Mouse (Mus musculus): Measurements from ENCODE around the gene Frmd6. TPM values are rescaled to one million over a fixed set of nuclear protein-coding genes. Genes with fewer than 3 reads are reported as not detected.

Gene Frmd6
- total RNA-seq, 2 experiments from 2014 or later, result 11.0 to 12.5 TPM

DNA sequence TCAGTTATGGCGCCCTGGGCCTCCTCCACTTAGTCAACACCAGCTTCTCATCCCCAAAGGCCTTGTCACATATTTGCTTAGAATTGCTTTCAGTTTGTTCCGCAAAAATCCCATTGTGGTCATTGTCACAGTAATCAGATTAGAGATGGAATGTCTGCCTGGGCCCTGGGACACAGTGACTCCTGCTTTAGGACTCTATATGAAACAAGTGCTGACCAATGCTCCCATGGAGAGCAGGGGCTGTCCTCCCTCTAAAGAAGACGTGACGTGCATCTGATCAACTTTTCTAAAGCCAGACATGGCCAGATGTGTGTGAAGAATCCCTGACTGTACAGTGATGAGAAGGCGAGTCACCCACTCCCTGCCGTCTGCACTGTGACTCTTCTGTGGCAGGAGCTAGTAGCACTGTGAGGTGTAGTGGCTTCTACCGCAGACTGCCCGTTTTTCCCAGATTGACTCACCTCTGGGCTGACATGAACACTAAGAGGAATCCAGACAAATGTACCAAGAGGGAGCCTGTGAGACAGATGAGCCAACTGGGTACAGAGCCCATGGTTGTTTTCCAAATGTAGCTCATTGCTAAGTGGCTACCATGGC lies 65.7 kb downstream of the Frmd6 start:
- no peak for DNase-seq (ENCODE audit: low spot score in 2 of 2)

DNA sequence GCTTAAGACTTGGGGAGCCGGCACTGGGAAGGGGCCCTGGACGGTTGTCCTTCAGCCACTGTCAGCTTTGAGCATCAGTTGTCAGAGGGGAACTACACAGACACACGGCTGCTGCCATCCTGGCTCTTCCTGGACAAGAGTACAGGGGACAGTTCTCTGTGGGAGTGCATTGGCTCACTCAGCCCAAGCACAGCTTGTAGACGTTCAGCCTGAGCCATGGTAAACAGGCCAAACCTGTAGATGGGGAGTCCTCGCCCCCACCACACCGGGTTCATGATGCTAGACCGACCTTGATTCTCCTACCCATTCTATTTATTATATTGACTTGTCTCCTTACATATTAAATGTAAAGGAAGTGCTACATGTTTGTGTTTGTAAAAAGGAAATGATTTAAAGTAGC lies 70.0 kb downstream of the Frmd6 start:
- DNase-seq (ENCODE audit: low spot score in 2 of 2), result no peak

DNA sequence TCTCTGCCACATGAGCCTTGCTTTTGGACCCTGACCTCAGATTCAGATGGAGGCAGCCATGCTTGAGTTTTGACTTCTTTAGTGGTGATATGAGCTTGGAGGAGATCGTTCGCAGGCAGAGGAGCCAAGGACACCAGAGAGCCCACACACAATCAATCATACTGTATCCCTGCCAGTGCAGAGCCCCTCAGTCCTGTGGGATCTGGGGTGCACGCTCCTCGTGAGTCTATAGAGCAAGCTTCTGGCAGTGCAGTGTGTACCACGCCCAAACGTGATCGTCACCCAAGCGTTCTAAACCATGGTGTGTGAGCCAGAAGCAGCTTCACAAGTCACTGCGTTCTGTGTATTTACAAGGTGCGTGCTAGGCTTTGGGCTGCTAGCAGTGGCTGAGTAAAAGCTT lies 70.8 kb downstream of the Frmd6 start:
- DNase-seq (ENCODE audit: low spot score in 2 of 2), result no peak

DNA sequence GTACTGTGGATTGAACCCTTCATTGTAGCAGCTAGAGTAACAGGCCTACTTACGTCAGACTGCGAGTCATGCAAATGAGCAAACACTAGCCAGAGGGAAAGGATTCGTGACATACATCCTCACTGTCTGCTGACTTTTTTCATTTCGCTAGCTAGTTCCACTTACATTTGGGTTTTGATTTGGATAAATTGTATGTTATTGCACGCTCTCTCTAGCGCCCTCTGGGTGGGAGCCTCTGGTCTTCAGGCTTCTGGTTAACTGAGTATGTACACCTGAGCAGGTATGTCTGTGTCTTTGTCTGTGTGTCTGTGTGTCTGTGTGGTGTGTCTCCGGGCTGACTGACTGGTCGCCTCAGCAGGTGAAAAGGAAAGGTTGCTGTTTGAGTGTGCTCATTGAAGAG lies 72.1 kb downstream of the Frmd6 start:
- no peak for DNase-seq (ENCODE audit: low spot score in 2 of 2)

DNA sequence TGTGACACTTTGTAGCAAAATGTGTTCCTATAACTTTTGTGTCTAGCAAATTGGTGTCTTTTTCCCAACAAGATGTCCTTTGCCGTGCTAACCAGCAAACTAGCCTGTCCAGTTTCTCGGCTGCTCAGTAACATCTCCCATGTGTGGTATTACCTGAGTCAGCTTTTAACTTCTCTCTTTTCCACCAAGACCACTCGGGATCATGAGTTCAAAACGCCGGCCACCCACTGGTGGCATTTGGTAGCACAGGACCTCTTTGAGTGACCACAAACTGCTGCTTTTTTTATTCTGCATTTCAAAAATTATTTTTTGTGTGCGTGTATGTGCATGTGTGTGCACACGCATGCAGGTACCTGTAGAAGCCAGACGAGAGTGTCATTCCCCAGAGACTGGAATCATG lies 73.1 kb downstream of the Frmd6 start:
- DNase-seq (ENCODE audit: low spot score in 2 of 2), result no peak

DNA sequence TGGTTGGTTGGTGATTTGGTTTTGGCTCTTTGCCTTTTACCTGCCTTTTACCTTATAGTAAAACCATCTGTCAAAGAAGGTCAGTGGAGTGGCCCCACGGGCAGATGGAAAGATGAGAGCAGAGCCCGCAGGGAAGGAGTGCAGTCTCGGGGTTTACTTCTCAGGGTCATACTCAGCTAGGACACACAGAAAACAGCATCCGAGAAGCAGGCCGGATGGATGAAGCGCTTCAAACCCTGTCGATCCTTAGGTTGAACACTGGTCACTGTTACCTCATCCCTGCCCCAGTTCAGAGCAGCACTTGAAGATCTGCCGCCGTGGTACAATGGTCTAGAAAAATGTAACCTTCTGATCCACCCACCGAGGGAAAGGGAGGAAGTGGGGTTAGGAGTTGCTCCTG lies 79.2 kb downstream of the Frmd6 start:
- DNase-seq (ENCODE audit: low spot score in 2 of 2), result no peak

DNA sequence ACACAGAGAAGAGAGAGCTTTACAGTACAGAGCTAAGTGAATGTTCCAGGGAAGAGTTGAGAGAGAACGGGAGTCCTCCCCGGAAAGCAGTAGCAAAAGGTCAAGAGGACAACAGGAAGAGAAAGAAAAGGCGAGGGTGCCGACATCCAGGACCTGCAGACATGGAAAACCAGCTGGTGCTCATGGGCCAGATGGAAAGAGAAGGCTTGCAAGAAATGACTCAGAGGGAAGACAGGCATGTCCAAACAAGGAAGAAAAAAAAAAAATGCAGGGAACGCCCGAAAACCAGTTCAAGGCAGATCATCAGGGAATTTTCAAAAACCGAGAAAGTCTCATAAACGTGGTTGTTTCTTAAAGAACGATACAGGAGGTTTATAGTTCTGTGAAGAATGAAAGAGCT lies 81.6 kb downstream of the Frmd6 start:
- no peak for DNase-seq (ENCODE audit: low spot score in 2 of 2)

DNA sequence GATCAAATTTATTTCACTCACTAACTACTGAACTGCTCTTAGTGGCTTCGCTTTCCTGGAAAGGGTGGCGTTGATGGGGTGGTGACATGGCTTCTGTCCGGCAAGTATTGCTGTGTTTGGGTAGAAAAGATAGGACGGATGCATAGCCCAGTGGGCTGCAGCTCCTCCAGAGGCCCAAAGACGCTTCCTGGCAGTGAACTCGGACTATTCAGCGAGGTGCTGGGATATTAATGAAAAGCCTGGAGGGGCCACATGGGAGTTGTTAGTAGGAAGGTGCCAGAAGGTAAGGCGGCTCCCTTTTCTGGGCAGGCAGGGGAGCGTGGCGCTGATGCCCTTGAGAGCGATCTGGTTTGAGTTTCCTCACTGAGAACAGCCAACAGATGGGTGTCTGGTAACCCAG lies 82.3 kb downstream of the Frmd6 start:
- DNase-seq (ENCODE audit: low spot score in 2 of 2), result no peak

DNA sequence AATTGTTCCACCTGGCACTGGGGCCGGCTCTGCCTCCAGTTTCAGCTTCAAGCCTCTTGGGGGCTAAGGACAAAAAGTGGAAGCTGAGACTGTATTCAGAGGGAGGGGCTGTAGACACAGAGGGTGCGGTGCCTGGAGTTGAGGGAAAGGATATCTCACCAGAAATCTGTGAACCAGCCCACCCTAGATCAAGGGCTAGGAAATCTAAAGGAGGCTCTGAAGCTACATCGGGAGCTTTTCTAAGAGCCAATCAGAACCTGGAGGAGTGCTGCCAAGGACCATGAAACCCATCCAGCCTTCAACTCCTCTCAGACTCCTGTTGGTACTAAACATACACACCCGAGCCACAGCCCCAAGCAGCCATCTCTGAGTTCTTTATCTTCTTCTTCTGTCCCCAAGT lies 82.8 kb downstream of the Frmd6 start:
- no peak for DNase-seq (ENCODE audit: low spot score in 2 of 2)

DNA sequence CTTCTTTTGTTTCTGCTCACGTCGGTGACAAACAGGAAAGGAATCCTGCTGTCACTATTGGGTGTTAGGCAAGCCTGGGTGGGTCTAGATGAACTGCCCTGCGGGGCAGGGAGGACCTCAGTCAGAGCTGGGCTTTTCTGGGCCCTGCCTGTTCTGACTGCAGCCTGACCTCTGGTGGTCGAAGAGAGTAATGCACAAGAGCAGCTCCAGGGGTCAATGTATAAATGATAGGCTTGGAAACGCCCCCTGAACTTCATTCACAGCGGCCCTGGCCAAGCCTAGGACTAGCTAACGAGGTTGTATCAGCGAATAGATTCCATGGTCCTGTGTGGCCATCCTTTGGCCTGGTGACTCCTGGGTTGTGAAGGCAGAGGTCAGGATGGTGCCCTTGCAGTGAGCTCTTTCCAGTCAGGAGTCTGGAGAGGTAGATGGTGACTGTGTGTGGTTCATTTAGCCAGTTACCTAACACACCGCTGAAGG lies 85.0 kb downstream of the Frmd6 start:
- peak; percentile 86 for DNase-seq (ENCODE audit: low spot score in 2 of 2)

DNA sequence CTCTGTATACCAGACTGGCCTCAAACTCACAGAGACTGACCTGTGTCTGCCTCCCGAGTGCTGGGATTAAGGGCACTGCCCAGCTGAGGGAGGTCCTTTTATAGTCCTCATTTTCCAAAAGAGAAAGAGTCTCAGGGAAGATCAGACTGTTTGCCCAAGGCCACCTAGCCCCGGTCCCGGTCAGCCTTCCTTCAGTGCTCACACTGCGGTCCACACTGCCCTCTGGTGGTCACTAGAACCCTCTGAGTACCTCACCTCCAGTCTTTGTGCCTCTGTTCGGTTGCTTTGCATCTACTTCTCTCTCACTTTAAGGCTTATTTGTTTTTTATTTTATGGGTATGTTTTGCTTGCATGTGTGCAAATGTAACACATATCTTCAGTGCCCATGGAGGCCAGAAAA lies 85.7 kb downstream of the Frmd6 start:
- peak; percentile 85 to 86 for DNase-seq (ENCODE audit: low spot score in 2 of 2)

DNA sequence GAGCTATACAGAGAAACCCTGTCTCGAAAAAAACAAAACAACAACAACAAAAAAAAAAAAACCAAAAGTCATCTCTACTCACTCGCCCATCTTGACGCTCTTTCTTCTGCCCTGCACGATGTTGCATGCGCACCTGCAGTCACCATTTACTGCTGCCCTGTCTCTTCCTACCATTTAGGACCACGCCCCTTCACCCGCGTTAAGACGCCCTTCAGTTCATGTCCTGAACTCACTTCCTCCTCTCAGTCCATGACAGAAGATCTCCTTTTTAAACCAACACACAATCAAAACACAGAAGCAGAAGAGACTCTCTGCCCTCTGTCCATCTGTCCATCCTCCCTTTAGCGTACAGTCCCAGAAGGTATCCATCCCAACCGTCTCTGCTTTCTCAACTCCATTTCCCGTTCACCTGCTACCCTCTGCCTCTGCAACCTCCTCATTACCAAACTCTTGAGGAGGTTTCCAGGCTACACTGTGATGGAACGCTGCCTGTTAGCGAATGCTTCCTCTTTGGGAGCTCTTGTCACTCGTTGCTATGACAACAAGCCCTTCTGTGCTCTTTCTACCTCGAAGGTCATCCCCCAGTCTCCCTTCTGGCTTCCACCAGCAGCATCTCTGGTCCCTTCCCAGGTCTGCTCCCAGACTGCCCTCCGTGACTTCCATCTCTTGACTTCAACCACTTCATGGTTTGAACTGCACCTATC lies 86.5 kb downstream of the Frmd6 start:
- DNase-seq (ENCODE audit: low spot score in 2 of 2), result no peak

DNA sequence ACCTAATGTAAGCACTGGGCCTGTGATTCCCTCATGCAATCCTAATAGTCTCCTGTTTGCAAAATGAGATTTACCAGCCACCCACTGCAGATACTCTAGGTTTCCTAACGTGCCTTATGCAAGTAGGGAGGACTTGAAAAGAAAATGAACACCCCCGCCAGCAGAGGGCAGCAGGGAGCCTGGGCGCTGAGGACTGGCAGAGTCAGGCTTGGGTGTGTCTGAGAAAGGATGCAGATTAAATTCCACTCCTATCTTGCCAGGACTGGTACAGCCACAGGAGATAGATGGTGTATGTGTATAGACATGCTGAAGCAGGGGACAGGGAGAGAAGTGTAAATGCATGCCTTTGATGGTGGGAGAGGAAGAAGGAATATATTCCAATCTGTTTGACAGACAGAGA lies 88.1 kb downstream of the Frmd6 start:
- peak; percentile 55 to 64 for DNase-seq (ENCODE audit: low spot score in 2 of 2)

DNA sequence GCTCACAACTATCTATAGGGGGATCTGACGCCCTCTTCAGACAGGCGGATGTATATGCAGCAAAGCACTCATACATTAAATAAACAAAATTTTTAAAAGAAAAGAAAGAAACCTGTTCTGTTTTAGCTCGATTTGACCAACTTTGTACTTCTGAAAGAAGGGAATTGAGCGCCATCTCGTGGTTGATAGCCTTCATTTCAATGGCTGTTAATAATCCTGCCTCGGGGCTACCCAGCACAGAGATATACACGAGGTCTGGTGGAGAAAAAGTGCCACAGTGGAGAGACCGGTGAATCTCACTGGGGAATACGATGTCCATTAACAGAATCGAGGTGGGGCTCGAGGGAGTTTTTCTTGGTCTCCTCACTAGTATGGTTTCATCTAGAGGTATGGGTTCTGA lies 89.1 kb downstream of the Frmd6 start:
- peak; percentile 48 to 65 for DNase-seq (ENCODE audit: low spot score in 2 of 2)

DNA sequence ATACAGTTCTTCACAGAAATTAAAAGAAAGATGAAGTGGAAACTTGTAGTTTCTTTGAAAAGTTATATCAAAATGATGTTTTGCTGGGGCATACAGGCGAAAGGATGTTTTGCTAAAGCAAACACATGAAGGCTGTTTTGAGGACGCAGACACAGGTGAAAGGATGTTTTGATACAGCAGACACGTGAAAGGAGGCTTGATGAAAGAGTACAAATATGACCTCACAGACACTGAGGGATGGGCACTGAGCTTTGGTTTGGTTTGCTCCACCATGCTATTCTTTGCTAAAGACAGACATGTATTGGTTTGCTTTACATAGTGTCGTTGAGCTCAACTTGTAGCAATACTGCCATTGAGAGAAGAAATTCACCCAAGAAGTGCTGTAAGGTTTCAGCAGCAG lies 104.5 kb downstream of the Frmd6 start:
- DNase-seq (ENCODE audit: low spot score in 2 of 2), result no peak

DNA sequence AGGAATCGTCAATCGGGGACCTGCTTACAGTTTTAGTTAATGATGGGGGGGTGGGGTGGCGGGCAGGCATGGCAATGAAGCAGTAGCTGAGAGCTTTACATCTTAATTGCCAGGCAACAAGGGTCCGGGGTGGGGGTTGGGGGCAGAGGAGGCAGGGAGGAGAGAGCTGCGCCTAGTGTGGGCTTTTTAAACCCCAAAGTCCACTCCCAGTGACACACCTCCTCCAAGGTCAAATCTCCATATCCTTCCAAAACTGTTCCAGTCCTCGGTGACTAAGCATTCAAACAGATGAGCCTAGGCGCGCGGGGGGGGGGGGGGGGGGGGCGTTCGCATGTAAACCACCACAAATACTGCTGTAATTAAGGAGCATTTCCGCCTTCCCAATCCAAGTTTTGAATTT lies 111.8 kb downstream of the Frmd6 start:
- DNase-seq (ENCODE audit: low spot score in 2 of 2), result peak in 1 of 2 experiments; percentile 32

DNA sequence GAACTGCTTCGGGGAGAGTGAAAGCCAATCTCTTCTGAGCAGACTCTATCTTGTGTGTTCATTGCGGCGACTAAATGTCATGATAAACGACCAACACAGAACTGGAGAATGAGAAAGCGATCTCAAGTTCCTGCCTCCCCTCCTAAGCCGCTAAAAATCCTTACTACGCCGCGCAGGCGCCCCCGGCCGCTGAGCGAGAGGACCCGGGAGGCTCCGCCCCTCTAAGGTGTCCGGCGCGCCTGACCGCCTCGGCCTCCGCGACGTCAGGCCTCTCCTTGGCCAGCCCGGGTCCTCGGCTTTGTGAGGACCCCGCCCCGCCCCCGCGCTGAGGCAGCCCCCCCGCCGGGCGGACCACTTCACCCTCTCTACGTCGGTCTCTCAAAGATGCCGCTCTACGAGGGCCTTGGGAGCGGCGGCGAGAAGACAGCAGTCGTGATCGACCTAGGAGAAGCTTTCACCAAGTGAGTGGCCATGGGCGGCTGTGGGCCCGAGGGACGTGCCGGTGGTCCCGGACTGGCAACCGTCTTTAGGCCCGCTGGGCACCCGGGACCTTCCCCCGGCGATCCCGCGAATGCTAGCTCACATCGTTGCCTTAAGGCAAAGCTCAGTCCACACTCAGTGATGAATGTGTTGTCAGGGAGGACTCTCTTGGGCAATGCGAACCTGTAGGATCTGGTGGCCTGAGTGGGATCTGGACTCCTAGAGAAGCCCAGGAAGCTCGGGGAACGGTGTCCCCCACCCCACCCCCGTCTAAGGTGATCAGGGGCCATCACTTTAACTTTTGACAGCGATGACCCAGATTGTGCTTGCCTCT lies 112.5 kb downstream of the Frmd6 start, which contains the start of gene Actr10:
Gene Actr10, plus strand, starts transcription at position 287 of the 814 bp plus-strand sequence.
- DNase-seq (ENCODE audit: low spot score in 2 of 2), result peak; percentile 91 to 96

DNA sequence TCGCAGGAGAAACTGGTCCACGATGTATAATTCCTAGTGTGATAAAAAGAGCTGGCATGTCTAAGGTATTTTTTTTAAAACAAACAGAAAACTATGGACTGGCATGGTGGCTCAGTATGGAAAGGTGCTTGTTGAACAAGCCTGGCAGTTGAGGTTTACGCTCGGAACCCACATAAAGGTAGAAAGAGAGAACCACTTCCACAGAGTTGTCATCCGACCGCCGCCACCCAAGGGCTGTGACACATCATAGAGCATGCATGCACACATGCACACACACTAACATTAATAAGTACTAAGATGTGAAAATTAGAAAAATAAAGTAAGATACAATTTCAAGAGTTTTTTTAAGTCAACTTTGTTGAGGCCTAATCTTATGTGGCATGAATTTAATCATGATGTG lies 115.5 kb downstream of the Frmd6 start:
- no peak for DNase-seq (ENCODE audit: low spot score in 2 of 2)

DNA sequence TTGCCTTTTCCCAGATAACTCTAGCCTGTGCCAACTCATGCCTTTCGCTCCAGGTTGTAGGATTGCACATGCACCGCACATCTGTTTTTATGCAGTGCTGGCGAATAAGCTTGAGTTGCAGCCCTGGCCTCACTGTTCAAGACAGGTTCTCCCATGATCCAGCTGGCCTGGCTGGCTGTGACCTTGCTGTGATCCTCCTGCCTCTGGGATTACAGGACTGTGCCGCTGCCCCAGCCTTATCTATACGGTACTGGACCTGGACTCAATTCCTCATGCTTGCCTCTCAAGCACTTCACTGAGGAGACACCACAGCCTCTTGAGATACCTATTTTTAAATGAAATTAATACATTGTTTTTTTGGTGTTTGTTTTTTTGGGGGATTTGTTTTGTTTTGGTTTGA lies 118.9 kb downstream of the Frmd6 start:
- no peak for DNase-seq (ENCODE audit: low spot score in 2 of 2)

DNA sequence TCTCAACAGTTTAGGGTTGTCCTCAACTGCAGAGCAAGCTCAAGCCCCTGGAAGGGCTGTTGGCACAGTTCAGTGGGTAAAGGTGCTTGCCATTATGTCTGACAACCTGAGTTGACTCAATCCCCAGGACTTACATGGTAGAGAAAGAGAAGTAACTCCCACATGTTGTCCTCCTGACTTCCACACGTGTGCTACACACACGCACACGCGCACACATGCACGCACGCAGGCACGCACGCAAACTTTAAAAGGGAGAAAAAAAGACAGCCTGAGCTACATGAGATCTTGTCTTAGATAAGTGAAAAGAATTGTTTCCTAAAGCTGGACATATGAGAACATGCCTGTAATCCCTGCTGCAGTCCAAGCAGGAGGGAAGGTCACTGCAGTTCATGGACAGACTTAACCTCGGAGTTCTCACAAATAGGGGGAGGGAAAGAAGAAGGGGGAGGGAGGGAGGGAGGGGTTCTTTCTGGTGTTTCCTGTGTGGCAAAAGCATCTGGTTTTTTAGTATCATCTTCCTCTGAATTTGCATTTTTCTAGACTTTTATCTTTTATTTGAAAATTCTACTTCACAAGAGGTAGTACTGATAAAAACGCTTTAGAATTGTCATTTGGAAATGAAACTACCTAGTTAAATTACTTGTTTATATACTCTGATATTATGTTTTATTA lies 121.4 kb downstream of the Frmd6 start:
- DNase-seq (ENCODE audit: low spot score in 2 of 2), result no peak

All from layer of hippocampus, postnatal 10 days (tissue).